ENCODE assay signal across 17 mouse cellular contexts in genomic region chr1:194281941-194282340, GRCm38 (mm10).
"Had no signal": no experiment of that assay in that cellular context is flagged by ENCODE, and none has a peak within 500 bp of the region (broad histone marks: within the 10 kb centered on the region; RNA-seq: fewer than 3 reads in every experiment).

No protein-coding gene starts in this region.

- DNase-seq: kidney, adult 2 months; kidney, postnatal 14 days; lung, adult 2 months; lung, postnatal 36 days; right cerebral cortex, postnatal 14 days; thymus, adult 2 months; thymus, postnatal 25 days had no signal

- H3K4me1 ChIP-seq: kidney, embryonic 15.5 days; limb, embryonic 10.5 days; liver, embryonic 15.5 days; megakaryocyte, embryonic 14.5 days; midbrain, embryonic 12.5 days; stomach, embryonic 15.5 days had no signal

- H3K9ac ChIP-seq: kidney, embryonic 15.5 days; liver, embryonic 15.5 days; midbrain, embryonic 12.5 days; stomach, embryonic 15.5 days had no signal

- ATAC-seq: lung, postnatal 0 days; midbrain, embryonic 16.5 days had no signal

- H3K27me3 ChIP-seq: kidney, embryonic 15.5 days; liver, embryonic 15.5 days; megakaryocyte, embryonic 14.5 days; midbrain, embryonic 12.5 days; stomach, embryonic 15.5 days had no signal

- H3K36me3 ChIP-seq: kidney, embryonic 15.5 days; limb, embryonic 10.5 days; liver, embryonic 15.5 days; midbrain, embryonic 12.5 days; stomach, embryonic 15.5 days had no signal

- H3K4me2 ChIP-seq: kidney, embryonic 15.5 days; liver, embryonic 11.5 days; liver, embryonic 15.5 days; midbrain, embryonic 12.5 days; stomach, embryonic 15.5 days had no signal

- H3K4me3 ChIP-seq: kidney, embryonic 15.5 days; left cerebral cortex, adult 2 months; limb, embryonic 10.5 days; liver, embryonic 15.5 days; megakaryocyte, embryonic 14.5 days; midbrain, embryonic 12.5 days; stomach, embryonic 15.5 days had no signal

- H3K9me3 ChIP-seq: kidney, embryonic 15.5 days; limb, embryonic 10.5 days; liver, embryonic 15.5 days; midbrain, embryonic 12.5 days; stomach, embryonic 15.5 days had no signal

- H3K27ac ChIP-seq: kidney, embryonic 15.5 days; left cerebral cortex, adult 2 months; limb, embryonic 10.5 days; liver, embryonic 15.5 days; midbrain, embryonic 12.5 days; stomach, embryonic 15.5 days had no signal
